Mouse (Mus musculus) heart, postnatal 0 days (tissue): Measurements from ENCODE around the gene Dph5. TPM values are rescaled to one million over a fixed set of nuclear protein-coding genes. Genes with fewer than 3 reads are reported as not detected.

Experiments
- ATAC-seq: fragments of 200-750 bp; cut with Nextera tagmentation; 2 replicates; pipeline ENCODE4 v1.8.0; 2017; ENCODE audit warnings: low read depth, moderate number of reproducible peaks, moderate library complexity; ENCODE audit not compliant: insufficient read depth
- DNase-seq: peaks from one replicate; pipeline ENCODE4 v3.0.0-alpha.2; 2016; ENCODE audit warnings: low spot score
- H3K27ac ChIP-seq: fragments of 300-500 bp; sonication (generic); 2 replicates; pipeline ENCODE4 v1.5.1; 2014; ENCODE audit warnings: low read depth, mild to moderate bottlenecking
- H3K27me3 ChIP-seq: fragments of 300-500 bp; sonication (generic); 2 replicates; pipeline ENCODE4 v1.6.1; 2014; ENCODE audit warnings: low read length, mixed read lengths; ENCODE audit not compliant: control insufficient read depth, insufficient read depth
- H3K36me3 ChIP-seq: fragments of 300-500 bp; sonication (generic); replicated peaks from 2 replicates; pipeline ENCODE4 v1.6.1; 2014; ENCODE audit warnings: low read length, mixed read lengths; ENCODE audit not compliant: control insufficient read depth, insufficient read depth
- H3K4me1 ChIP-seq: fragments of 300-500 bp; sonication (generic); 2 replicates; pipeline ENCODE4 v1.6.1; 2014; ENCODE audit warnings: antibody characterized with exemption; ENCODE audit not compliant: control insufficient read depth, insufficient read depth
- H3K4me2 ChIP-seq: fragments of 300-500 bp; sonication (generic); 2 replicates; pipeline ENCODE4 v1.6.1; 2014; ENCODE audit warnings: low read depth, mild to moderate bottlenecking, low read length, moderate library complexity
- H3K4me3 ChIP-seq: fragments of 300-500 bp; sonication (generic); 2 replicates; pipeline ENCODE4 v1.5.1; 2014; ENCODE audit warnings: low read depth, low read length
- H3K9ac ChIP-seq: fragments of 300-500 bp; sonication (generic); replicated peaks from 2 replicates; pipeline ENCODE4 v1.6.1; 2014; ENCODE audit warnings: low read depth, low read length, mixed read lengths
- H3K9me3 ChIP-seq: fragments of 300-500 bp; sonication (generic); replicated peaks from 2 replicates; pipeline ENCODE4 v1.6.1; 2016; ENCODE audit warnings: low read length; ENCODE audit not compliant: control insufficient read depth
- CTCF ChIP-seq: IDR thresholded peaks from 2 replicates; pipeline ENCODE4 v1.5.1; 2016; ENCODE audit warnings: antibody characterized with exemption, control low read depth, low read depth
- EP300 ChIP-seq: IDR thresholded peaks from 2 replicates; pipeline ENCODE4 v1.6.1; 2016; ENCODE audit warnings: antibody characterized with exemption, low read depth
- WGBS: fragments of 180-500 bp; shearing (Covaris S2); extraction: QIAGEN DNeasy Blood & Tissue Kit; methylation state at CpG from one replicate; pipeline ENCODE4 v1.1.7; 2014; 5-methylcytosine and 5-hydroxymethylcytosine counted together
- polyA plus RNA-seq: library from polyadenylated mRNA; unstranded; fragments of >200 nt; fragmentation: Nextera tagmentation; extraction: Ambion mirVana; gene quantifications from 2 replicates; pipeline ENCODE4 v1.2.1, GENCODE M21; 2015
- total RNA-seq: library from RNA; depleted of rRNA; stranded (reverse); fragments of >200 nt; gene quantifications from 2 replicates; pipeline ENCODE4 v1.2.3, GENCODE M21; 2014; ENCODE audit warnings: low replicate concordance

The Dph5 gene
- total and polyA plus RNA-seq, 2 experiments from 2014 or later: 6.4 to 14.0 TPM

DNA sequence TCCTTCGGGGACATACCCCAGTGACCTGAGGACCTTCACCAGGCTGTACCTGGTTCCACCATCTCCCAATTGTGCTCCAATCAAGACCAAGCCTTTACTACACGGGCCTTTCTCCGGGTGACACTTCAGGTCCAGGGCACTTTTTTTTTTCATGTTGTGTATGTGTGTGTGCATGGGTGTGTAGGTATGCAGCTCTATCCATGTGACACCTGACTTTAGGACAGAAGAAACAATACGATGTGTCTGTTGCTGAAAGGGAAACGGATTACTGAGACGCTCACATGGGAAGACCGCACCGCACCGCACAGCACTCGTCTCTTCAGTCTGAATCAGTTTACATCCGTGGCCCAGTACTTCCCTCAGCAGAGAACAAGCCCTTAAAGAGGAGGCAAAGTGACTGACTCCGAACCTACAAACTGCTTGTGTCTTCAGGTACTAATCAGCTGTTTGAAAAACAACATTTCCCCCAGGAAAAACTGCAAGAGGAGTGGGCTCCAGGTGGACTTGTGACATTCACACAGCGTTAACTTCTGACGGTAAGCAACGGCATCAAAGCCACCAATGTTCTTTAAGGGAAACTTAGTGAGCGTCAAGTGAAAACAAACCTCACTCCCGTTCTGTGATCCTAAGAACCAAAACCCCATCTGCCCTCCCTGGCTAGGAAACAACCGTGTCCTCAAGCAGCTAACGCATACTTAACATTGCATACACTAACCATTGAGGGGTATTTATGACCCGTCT is 83.6 kb downstream of the Dph5 start:
- Histone ChIP-seq H3K9me3 (no peaks in the 10 kb centered on the region), H3K27me3 (no peaks in the 10 kb centered on the region), H3K4me1 (no peaks in the 10 kb centered on the region), H3K27ac (no peak overlapping the region), H3K4me2 (no peak overlapping the region), H3K9ac (no peak overlapping the region), H3K4me3 (no peak overlapping the region), H3K36me3 (peaks cover 47% of the 10 kb centered on the region)
- TF ChIP-seq EP300: no peak
- TF ChIP-seq CTCF: no peak
- ATAC-seq (no peak), DNase-seq (no peak)
- 90% methylated on average over 20 of the region's 20 CpGs for WGBS

DNA sequence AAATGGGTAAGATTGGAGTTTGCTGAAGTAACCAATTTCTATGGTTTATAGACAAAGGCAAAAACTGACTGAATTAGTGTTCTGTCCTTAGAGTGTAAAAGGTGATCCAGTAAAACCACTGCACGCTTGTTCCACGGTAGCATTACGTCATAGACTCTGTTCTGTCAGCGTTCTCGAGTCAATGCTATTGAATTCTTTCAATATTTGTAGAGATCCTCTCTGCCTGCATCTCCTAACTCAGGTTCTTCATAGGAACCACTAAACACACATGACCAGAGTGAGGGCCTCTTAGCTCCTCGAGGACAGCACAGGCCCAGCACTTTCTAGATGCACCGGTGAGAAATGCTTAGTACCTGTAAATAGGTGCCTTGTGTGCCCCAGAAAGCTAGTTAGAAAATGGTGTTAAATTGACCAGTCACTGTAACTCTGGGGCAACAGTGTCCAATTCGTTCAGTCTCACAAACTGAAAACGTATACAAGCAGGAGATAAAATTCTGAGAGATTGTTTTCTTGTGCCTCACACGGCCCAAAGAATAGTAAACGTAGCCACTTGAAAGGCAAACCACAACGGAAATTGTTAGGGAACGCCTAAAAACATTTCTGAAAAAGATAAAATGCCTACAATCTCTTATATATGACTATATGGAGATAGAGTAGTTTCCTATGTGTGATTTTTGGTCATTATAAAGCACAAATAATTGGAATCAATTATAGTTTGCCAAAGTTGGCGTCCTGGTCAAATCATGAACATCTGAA is 84.4 kb downstream of the Dph5 start:
- TF ChIP-seq EP300 (no peak), CTCF (no peak)
- Histone ChIP-seq H3K9me3 (no peaks in the 10 kb centered on the region), H3K27me3 (no peaks in the 10 kb centered on the region), H3K4me1 (no peaks in the 10 kb centered on the region), H3K4me2 (no peak overlapping the region), H3K4me3 (no peak overlapping the region), H3K27ac (no peak overlapping the region), H3K9ac (no peak overlapping the region), H3K36me3 (peaks cover 49% of the 10 kb centered on the region)
- 88% methylated on average over 14 of the region's 14 CpGs for WGBS
- DNase-seq (no peak), ATAC-seq (no peak)

DNA sequence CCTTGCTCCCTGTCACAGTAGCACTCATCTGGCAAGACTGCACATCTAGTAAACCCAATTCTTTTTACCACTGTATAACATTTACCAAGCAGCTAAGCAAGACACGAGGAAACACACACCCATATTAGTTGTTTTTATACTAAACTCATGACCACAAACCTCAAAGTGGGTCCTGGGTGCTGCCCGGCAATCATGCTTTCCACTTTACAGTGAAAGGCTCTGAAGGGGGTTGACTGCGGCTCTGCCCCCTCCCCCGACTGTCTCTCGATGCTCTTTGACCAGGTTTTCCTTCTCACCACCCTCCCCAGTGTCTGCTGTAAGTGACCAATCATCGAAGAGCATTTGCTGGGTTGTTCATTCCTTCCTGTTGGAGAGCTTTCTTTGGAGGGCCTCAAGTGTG is 86.6 kb downstream of the Dph5 start:
- Histone ChIP-seq H3K4me2 (no peak overlapping the region), H3K9ac (no peak overlapping the region), H3K4me3 (no peak overlapping the region), H3K9me3 (no peaks in the 10 kb centered on the region), H3K27ac (no peak overlapping the region), H3K27me3 (no peaks in the 10 kb centered on the region), H3K36me3 (peaks cover 56% of the 10 kb centered on the region), H3K4me1 (no peaks in the 10 kb centered on the region)
- WGBS: 82% methylated on average over 6 of the region's 6 CpGs
- ATAC-seq: no peak
- TF ChIP-seq CTCF (no peak), EP300 (no peak)
- DNase-seq: no peak

DNA sequence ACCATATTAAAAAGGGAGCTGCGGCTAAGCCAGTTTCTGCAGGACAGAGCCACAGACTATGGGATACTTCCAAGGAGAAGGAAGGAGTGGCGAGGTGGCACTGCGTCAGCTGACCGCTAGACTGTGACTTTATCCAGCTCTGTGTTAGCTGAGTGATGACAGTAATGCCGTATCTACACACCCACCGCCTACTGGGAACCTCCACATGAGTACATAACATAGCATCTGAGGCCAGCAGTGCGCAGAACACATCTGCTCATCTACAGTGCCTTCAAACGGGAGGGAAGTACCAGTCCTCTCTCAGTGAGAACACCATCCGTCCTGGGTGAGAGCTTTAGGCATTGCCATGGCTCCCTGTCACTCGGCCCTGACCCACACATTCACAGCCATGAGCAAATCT is 87.4 kb downstream of the Dph5 start:
- Histone ChIP-seq H3K36me3 (peaks cover 58% of the 10 kb centered on the region), H3K4me1 (no peaks in the 10 kb centered on the region), H3K9me3 (no peaks in the 10 kb centered on the region), H3K9ac (no peak overlapping the region), H3K27me3 (no peaks in the 10 kb centered on the region), H3K4me2 (no peak overlapping the region), H3K4me3 (no peak overlapping the region), H3K27ac (no peak overlapping the region)
- WGBS: 52% methylated on average over 10 of the region's 10 CpGs
- peak; percentile 91 for ATAC-seq
- DNase-seq: no peak
- TF ChIP-seq EP300 (no peak), CTCF (no peak)

DNA sequence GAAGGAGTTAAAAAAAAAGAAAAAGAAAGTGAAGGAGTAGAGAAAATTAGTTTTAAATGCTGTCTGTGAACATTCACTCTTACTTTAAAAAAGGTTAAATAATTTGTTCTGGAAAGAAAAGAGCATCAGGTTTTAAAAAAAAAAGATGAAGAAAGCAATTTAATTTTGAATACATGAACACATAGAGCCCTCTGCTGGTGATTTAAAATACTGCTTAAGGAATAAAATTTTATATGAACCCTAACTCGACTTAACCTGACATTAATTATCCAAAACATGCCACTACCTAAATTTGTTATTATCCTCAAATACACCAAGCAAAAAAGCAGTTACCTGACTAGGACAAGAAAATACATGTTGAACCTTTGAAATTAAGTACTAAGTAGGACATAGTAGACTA is 91.4 kb downstream of the Dph5 start:
- DNase-seq (peak; percentile 62), ATAC-seq (no peak)
- Histone ChIP-seq H3K36me3 (peaks cover 54% of the 10 kb centered on the region), H3K9ac (no peak overlapping the region), H3K4me3 (no peak overlapping the region), H3K27ac (no peak overlapping the region), H3K27me3 (no peaks in the 10 kb centered on the region), H3K4me2 (no peak overlapping the region), H3K4me1 (no peaks in the 10 kb centered on the region), H3K9me3 (no peaks in the 10 kb centered on the region)
- WGBS: 13% methylated on average over 1 of the region's 1 CpGs
- TF ChIP-seq EP300 (no peak), CTCF (peak; percentile 46)
